Mouse (Mus musculus): Measurements from ENCODE around the gene Snx14. TPM values are rescaled to one million over a fixed set of nuclear protein-coding genes. Genes with fewer than 3 reads are reported as not detected.
A peak's percentile ranks its signal among the peaks of the same experiment; 100 is the strongest.
"Not testable (repeated sequence)": the region's sequence is repeated elsewhere in the genome, so short reads cannot be mapped to it uniquely, and the experiment has no call there.

Snx14 gene
- polyA plus RNA-seq, 1 experiment from 2014 or later: 35.6 TPM

GRCm38 (mm10) chr9:88461017-88461416 lies 22.3 kb upstream of the Snx14 start:
- not testable (repeated sequence) for H3K4me1 ChIP-seq (ENCODE audit: control insufficient read depth, insufficient read depth, low read length); H3K4me2 ChIP-seq (ENCODE audit: low read depth, low read length); H3K27ac ChIP-seq (ENCODE audit: low read length); H3K27me3 ChIP-seq (ENCODE audit: control insufficient read depth, insufficient read depth, low read length); H3K9ac ChIP-seq (ENCODE audit: low read length); ATAC-seq (ENCODE audit: insufficient read depth, low FRiP score); H3K4me3 ChIP-seq (replicated peaks; ENCODE audit: low read length); H3K9me3 ChIP-seq (replicated peaks; ENCODE audit: control insufficient read depth, low read length)
- WGBS: 82% methylated on average over 4 of the region's 4 CpGs
- H3K36me3 ChIP-seq (ENCODE audit: control insufficient read depth, insufficient read depth, low read length): peaks cover 19% of the 10 kb centered on the region; the same call in 1 of the 2 replicates

DNA sequence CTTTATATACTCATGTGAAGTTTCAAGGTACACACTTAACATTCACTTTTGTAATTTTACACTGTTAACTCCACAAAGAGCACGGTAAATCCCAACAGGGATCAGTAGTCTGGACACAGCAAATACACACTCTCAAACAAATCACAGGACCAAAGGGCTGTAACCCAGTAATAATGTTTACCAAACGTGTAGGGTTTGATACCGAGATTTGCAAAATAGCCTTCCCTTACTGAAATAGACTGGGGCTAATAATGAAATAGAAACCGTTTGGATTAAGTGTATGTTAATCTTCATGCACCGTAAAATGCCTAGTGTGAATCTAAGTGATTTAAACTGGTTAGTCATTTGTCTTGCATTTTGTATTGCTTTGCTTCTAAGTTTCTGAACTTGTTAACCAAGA lies 1.2 kb upstream of the Snx14 start:
- H3K9me3 ChIP-seq (replicated peaks; ENCODE audit: control insufficient read depth, low read length): no peaks in the 10 kb centered on the region
- peaks cover 6% of the 10 kb centered on the region; the same call in 1 of the 2 replicates for H3K4me1 ChIP-seq (ENCODE audit: control insufficient read depth, insufficient read depth, low read length)
- ATAC-seq (ENCODE audit: insufficient read depth, low FRiP score): no peak
- H3K36me3 ChIP-seq (ENCODE audit: control insufficient read depth, insufficient read depth, low read length): 0 out of 2 replicates have a peak, but pooled peaks cover 7% of the 10 kb centered on the region
- no peak overlapping the region for H3K9ac ChIP-seq (ENCODE audit: low read length)
- H3K27me3 ChIP-seq (ENCODE audit: control insufficient read depth, insufficient read depth, low read length): no peaks in the 10 kb centered on the region
- H3K4me2 ChIP-seq (ENCODE audit: low read depth, low read length): peak overlapping the region; percentile 72
- no peak overlapping the region for H3K4me3 ChIP-seq (replicated peaks; ENCODE audit: low read length)
- no peak overlapping the region for H3K27ac ChIP-seq (ENCODE audit: low read length)
- WGBS: 14% methylated on average over 5 of the region's 5 CpGs

GRCm38 (mm10) chr9:88439238-88439600 lies 461 bp upstream of the Snx14 start:
- Histone ChIP-seq H3K4me3 (replicated peaks; ENCODE audit: low read length) (peak overlapping the region; percentile 88), H3K4me1 (ENCODE audit: control insufficient read depth, insufficient read depth, low read length) (peaks cover 6% of the 10 kb centered on the region; the same call in 1 of the 2 replicates), H3K4me2 (ENCODE audit: low read depth, low read length) (peak overlapping the region; percentile 72), H3K27me3 (ENCODE audit: control insufficient read depth, insufficient read depth, low read length) (no peaks in the 10 kb centered on the region), H3K9me3 (replicated peaks; ENCODE audit: control insufficient read depth, low read length) (no peaks in the 10 kb centered on the region), H3K27ac (ENCODE audit: low read length) (peak overlapping the region; percentile 93), H3K36me3 (ENCODE audit: control insufficient read depth, insufficient read depth, low read length) (0 out of 2 replicates have a peak, but pooled peaks cover under 1% of the 10 kb centered on the region), H3K9ac (ENCODE audit: low read length) (peak overlapping the region; percentile 91)
- no peak; the same call in 1 of the 2 replicates for ATAC-seq (ENCODE audit: insufficient read depth, low FRiP score)
- under 1% methylated on average over 17 of the region's 17 CpGs for WGBS

GRCm38 (mm10) chr9:88438237-88438554 lies 562 bp downstream of the Snx14 start:
- Histone ChIP-seq H3K4me3 (replicated peaks; ENCODE audit: low read length) (peak overlapping the region; percentile 88), H3K9me3 (replicated peaks; ENCODE audit: control insufficient read depth, low read length) (no peaks in the 10 kb centered on the region), H3K36me3 (ENCODE audit: control insufficient read depth, insufficient read depth, low read length) (no peaks in the 10 kb centered on the region), H3K4me2 (ENCODE audit: low read depth, low read length) (peak overlapping the region; percentile 72), H3K27me3 (ENCODE audit: control insufficient read depth, insufficient read depth, low read length) (no peaks in the 10 kb centered on the region), H3K9ac (ENCODE audit: low read length) (peak overlapping the region; percentile 91), H3K27ac (ENCODE audit: low read length) (peak overlapping the region; percentile 93), H3K4me1 (ENCODE audit: control insufficient read depth, insufficient read depth, low read length) (peaks cover 6% of the 10 kb centered on the region; the same call in 1 of the 2 replicates)
- WGBS: 2% methylated on average over 15 of the region's 15 CpGs
- no peak for ATAC-seq (ENCODE audit: insufficient read depth, low FRiP score)

DNA sequence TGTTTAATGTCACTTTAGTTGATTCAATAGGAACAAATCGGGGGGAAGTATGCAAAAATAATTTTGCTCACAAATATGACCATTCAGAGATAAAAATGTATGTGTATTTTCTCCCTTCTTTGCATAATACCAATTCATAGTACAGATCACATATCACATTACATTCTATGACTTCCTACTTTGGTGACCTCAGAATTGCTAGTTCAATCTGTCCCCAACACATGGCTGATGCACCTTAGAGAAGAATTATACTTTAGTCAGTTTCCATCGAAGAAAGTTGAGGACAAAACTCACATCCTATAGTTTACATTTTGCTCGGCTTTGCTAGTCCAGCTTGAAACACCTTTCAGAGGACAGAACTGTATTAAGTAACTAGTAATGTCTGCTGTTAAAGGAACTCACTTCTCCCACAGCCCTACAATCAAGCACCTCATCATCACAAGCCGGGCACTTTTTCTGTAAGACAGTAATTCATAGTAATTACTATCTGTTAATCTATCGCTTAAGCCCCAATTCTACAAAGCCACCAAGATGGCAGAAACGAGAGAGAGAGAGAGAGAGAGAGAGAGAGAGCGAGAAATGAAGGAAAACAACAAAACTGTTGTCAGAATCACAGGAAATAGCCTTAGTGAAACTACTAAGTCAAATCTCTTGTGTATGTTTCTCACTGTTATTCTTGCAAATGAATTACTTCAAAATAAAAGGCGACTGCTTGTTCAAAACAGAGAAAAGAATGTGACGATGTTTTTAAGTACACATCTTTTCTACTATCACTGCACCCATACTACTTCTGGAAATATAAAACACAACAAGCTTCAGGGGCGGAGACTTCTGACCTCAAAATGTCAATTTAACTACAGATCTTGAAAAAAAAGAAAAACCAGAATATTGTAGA lies 1.2 kb downstream of the Snx14 start:
- 43% methylated on average over 10 of the region's 10 CpGs for WGBS
- H3K4me3 ChIP-seq (replicated peaks; ENCODE audit: low read length): peak overlapping the region; percentile 88
- H3K9me3 ChIP-seq (replicated peaks; ENCODE audit: control insufficient read depth, low read length): no peaks in the 10 kb centered on the region
- no peaks in the 10 kb centered on the region for H3K36me3 ChIP-seq (ENCODE audit: control insufficient read depth, insufficient read depth, low read length)
- no peaks in the 10 kb centered on the region for H3K27me3 ChIP-seq (ENCODE audit: control insufficient read depth, insufficient read depth, low read length)
- no peak for ATAC-seq (ENCODE audit: insufficient read depth, low FRiP score)
- peak overlapping the region; percentile 93; the same call in 1 of the 2 replicates for H3K27ac ChIP-seq (ENCODE audit: low read length)
- peaks cover 6% of the 10 kb centered on the region; the same call in 1 of the 2 replicates for H3K4me1 ChIP-seq (ENCODE audit: control insufficient read depth, insufficient read depth, low read length)
- peak overlapping the region; percentile 72 for H3K4me2 ChIP-seq (ENCODE audit: low read depth, low read length)
- H3K9ac ChIP-seq (ENCODE audit: low read length): peak overlapping the region; percentile 91

- no peak for ATAC-seq (ENCODE audit: insufficient read depth, low FRiP score)
- Histone ChIP-seq H3K9me3 (replicated peaks; ENCODE audit: control insufficient read depth, low read length) (no peaks in the 10 kb centered on the region; the same call in 1 of the 2 replicates), H3K27me3 (ENCODE audit: control insufficient read depth, insufficient read depth, low read length) (no peaks in the 10 kb centered on the region), H3K4me3 (replicated peaks; ENCODE audit: low read length) (no peak overlapping the region), H3K36me3 (ENCODE audit: control insufficient read depth, insufficient read depth, low read length) (peaks cover 4% of the 10 kb centered on the region; the same call in 1 of the 2 replicates), H3K4me1 (ENCODE audit: control insufficient read depth, insufficient read depth, low read length) (no peaks in the 10 kb centered on the region), H3K4me2 (ENCODE audit: low read depth, low read length) (no peak overlapping the region), H3K9ac (ENCODE audit: low read length) (no peak overlapping the region), H3K27ac (ENCODE audit: low read length) (no peak overlapping the region)
- 85% methylated on average over 2 of the region's 2 CpGs for WGBS
These were observed 14.4 kb downstream of the Snx14 start for GRCm38 (mm10) chr9:88424356-88424755.

- no peak overlapping the region for H3K4me3 ChIP-seq (replicated peaks; ENCODE audit: low read length)
- no peak overlapping the region for H3K27ac ChIP-seq (ENCODE audit: low read length)
- ATAC-seq (ENCODE audit: insufficient read depth, low FRiP score): no peak
- peaks cover 4% of the 10 kb centered on the region; the same call in 1 of the 2 replicates for H3K36me3 ChIP-seq (ENCODE audit: control insufficient read depth, insufficient read depth, low read length)
- no peaks in the 10 kb centered on the region for H3K4me1 ChIP-seq (ENCODE audit: control insufficient read depth, insufficient read depth, low read length)
- H3K27me3 ChIP-seq (ENCODE audit: control insufficient read depth, insufficient read depth, low read length): no peaks in the 10 kb centered on the region
- WGBS: 98% methylated on average over 4 of the region's 4 CpGs
- no peak overlapping the region for H3K9ac ChIP-seq (ENCODE audit: low read length)
- no peaks in the 10 kb centered on the region; the same call in 1 of the 2 replicates for H3K9me3 ChIP-seq (replicated peaks; ENCODE audit: control insufficient read depth, low read length)
- H3K4me2 ChIP-seq (ENCODE audit: low read depth, low read length): no peak overlapping the region
These were observed 16.3 kb downstream of the Snx14 start for GRCm38 (mm10) chr9:88422428-88422827.

DNA sequence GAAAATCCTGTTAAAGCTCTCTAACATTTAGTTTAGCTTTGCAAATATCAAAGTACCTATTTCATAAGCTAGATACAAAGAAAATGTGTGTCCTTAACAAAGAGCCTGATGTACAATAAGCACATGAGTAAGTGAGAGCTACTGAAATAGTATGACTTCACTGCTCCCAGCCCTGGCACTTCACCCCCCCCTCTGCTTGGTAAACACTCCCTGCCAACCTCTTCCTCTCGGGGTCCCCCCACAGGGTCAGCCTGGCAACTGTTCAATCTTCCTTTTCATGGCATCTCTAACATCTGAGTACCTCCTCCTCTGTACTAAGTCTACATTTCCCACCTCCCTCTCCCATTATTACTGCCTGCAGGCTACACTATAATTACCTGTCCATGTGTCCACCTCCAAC lies 22.0 kb downstream of the Snx14 start:
- Histone ChIP-seq H3K9ac (ENCODE audit: low read length) (no peak overlapping the region), H3K27me3 (ENCODE audit: control insufficient read depth, insufficient read depth, low read length) (no peaks in the 10 kb centered on the region), H3K4me2 (ENCODE audit: low read depth, low read length) (no peak overlapping the region), H3K27ac (ENCODE audit: low read length) (no peak overlapping the region), H3K4me3 (replicated peaks; ENCODE audit: low read length) (no peak overlapping the region), H3K9me3 (replicated peaks; ENCODE audit: control insufficient read depth, low read length) (no peaks in the 10 kb centered on the region), H3K36me3 (ENCODE audit: control insufficient read depth, insufficient read depth, low read length) (no peaks in the 10 kb centered on the region), H3K4me1 (ENCODE audit: control insufficient read depth, insufficient read depth, low read length) (no peaks in the 10 kb centered on the region)
- 62% methylated on average over 1 of the region's 1 CpGs for WGBS
- no peak for ATAC-seq (ENCODE audit: insufficient read depth, low FRiP score)

DNA sequence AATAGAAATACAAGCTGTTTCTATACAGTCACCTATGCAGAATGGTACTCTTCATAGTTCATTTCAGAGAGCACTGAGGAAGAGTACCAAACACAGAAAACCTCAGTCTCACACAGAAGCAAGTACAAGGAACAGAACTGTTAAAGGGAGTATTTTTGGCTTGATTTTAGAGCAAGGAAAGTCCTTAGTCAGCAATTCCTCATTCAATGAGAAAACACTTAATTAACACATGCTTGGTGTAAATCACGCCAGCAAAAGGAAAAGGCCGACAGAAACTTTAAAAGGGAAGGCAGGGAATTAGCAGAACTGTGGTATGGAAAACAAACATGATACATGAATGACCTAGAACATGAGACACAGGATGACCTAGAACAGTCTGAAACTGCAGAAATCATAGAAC lies 28.8 kb downstream of the Snx14 start:
- WGBS: 84% methylated on average over 2 of the region's 2 CpGs
- H3K9ac ChIP-seq (ENCODE audit: low read length): no peak overlapping the region

More for the DNA sequence above, 28.8 kb downstream of the Snx14 start:
- Histone ChIP-seq H3K4me2 (ENCODE audit: low read depth, low read length) (no peak overlapping the region), H3K36me3 (ENCODE audit: control insufficient read depth, insufficient read depth, low read length) (peaks cover 3% of the 10 kb centered on the region; the same call in 1 of the 2 replicates), H3K27me3 (ENCODE audit: control insufficient read depth, insufficient read depth, low read length) (no peaks in the 10 kb centered on the region), H3K27ac (ENCODE audit: low read length) (no peak overlapping the region), H3K9me3 (replicated peaks; ENCODE audit: control insufficient read depth, low read length) (no peaks in the 10 kb centered on the region), H3K4me3 (replicated peaks; ENCODE audit: low read length) (no peak overlapping the region), H3K4me1 (ENCODE audit: control insufficient read depth, insufficient read depth, low read length) (no peaks in the 10 kb centered on the region)
- no peak for ATAC-seq (ENCODE audit: insufficient read depth, low FRiP score)
